Mouse (Mus musculus) hematopoietic stem cell, adult 5-6 weeks (primary cell): Measurements from ENCODE around the gene Nipal4. TPM values are rescaled to one million over a fixed set of nuclear protein-coding genes. Genes with fewer than 3 reads are reported as not detected.

Experiments used
- total RNA-seq: library from RNA; stranded (forward); fragments of 172-1452, 232-1000 nt; gene quantifications from 2 replicates; pipeline ENCODE4 v1.2.3, GENCODE M21; 2017

The Nipal4 gene
- total RNA-seq, 1 experiment from 2014 or later = not detected

Other genes starting within 250 kb of the Nipal4 start
- 4.2 and 4.6 TPM in 2 replicates for gene Lsm11, start 221.6 kb downstream of the Nipal4 start, total RNA-seq
- 23.2 and 29.3 TPM in 2 replicates for gene Thg1l, start 211.0 kb downstream of the Nipal4 start, total RNA-seq
- gene Sox30, start 186.2 kb downstream of the Nipal4 start, total RNA-seq = not detected in 2 replicates
- gene Gm12166, start 114.2 kb downstream of the Nipal4 start, total RNA-seq = 4.3 and 13.2 TPM in 2 replicates
- 1.4 and 4.2 TPM in 2 replicates for gene Adam19, start 110.5 kb downstream of the Nipal4 start, total RNA-seq
- not detected in 2 replicates for gene Fndc9, start 69.0 kb upstream of the Nipal4 start, total RNA-seq
- gene Cyfip2, start 146.4 kb upstream of the Nipal4 start, total RNA-seq = 79.8 and 93.2 TPM in 2 replicates
- 2.9 and 6.0 TPM in 2 replicates for gene Itk, start 223.0 kb upstream of the Nipal4 start, total RNA-seq
- not detected in 2 replicates for gene Fam71b, start 230.1 kb upstream of the Nipal4 start, total RNA-seq